ENCODE assay signal across 13 mouse cellular contexts in genomic region chr10:120660503-120660902, GRCm38 (mm10).
DNase-seq lines count a peak whose midpoint lies in the region; ATAC-seq and TF ChIP-seq lines count a peak whose summit lies in the region.
"Had no signal": no experiment of that assay in that cellular context is flagged by ENCODE, and none has a peak within 500 bp of the region (broad histone marks: within the 10 kb centered on the region; RNA-seq: fewer than 3 reads in every experiment).

No protein-coding gene starts in this region.

- peaks cover 16% of the 10 kb centered on the region for H3K4me1 ChIP-seq in kidney, embryonic 16.5 days (ENCODE audit: insufficient read depth, low read length)
- H3K4me1 ChIP-seq in ES-Bruce4 (ENCODE audit: control insufficient read depth, insufficient read depth, low read length): no peaks in the 10 kb centered on the region
- peaks cover 19% of the 10 kb centered on the region for H3K4me1 ChIP-seq in limb, embryonic 12.5 days (replicated peaks)
- H3K4me1 ChIP-seq: intestine, embryonic 15.5 days had no signal

- no peaks in the 10 kb centered on the region for H3K36me3 ChIP-seq in kidney, embryonic 16.5 days (ENCODE audit: insufficient read depth, low read length)
- no peaks in the 10 kb centered on the region for H3K36me3 ChIP-seq in ES-Bruce4 (ENCODE audit: control insufficient read depth, insufficient read depth, low read length, poor library complexity, severe bottlenecking)
- no peaks in the 10 kb centered on the region for H3K36me3 ChIP-seq in limb, embryonic 12.5 days
- H3K36me3 ChIP-seq: forebrain, embryonic 10.5 days; intestine, embryonic 15.5 days had no signal

- TF ChIP-seq CTCF in ES-Bruce4 (IDR thresholded peaks at IDR 0.05; ENCODE audit: low read depth, low read length): no peak

- 23% methylated on average over 6 of the region's 6 CpGs for WGBS in kidney, embryonic 16.5 days
- 21% methylated on average over 6 of the region's 6 CpGs for WGBS in limb, embryonic 12.5 days

- H3K27ac ChIP-seq in kidney, embryonic 16.5 days (ENCODE audit: low read length): peak overlapping the region; percentile 74
- peak overlapping the region; percentile 22; the same call in 1 of the 2 replicates for H3K27ac ChIP-seq in ES-Bruce4 (ENCODE audit: insufficient read depth, low read length)
- H3K27ac ChIP-seq in limb, embryonic 12.5 days: peak overlapping the region; percentile 53; the same call in 1 of the 2 replicates
- H3K27ac ChIP-seq: forebrain, embryonic 10.5 days; intestine, embryonic 15.5 days had no signal

- peak; percentile 67; the same call in 1 of the 2 replicates for TF ChIP-seq EP300 in ES-Bruce4 (IDR thresholded peaks at IDR 0.05; ENCODE audit: insufficient read depth, low read depth, low read length)

- ATAC-seq in kidney, embryonic 16.5 days (ENCODE audit: low FRiP score, low TSS enrichment): peak; percentile 77
- no peak for ATAC-seq in limb, embryonic 12.5 days (ENCODE audit: insufficient number of reproducible peaks, insufficient read depth, low FRiP score, low TSS enrichment, low read depth)
- ATAC-seq: intestine, embryonic 15.5 days; liver, postnatal 0 days had no signal

- DNase-seq in kidney, postnatal 25 days: no peak
- DNase-seq in ZHBTc4 (ENCODE audit: low read depth, low spot score): peak; percentile 80
- no peak for DNase-seq in spleen, adult 18-20 months
- no peak for DNase-seq in gastrocnemius, adult 18-20 months (ENCODE audit: low spot score)
- DNase-seq: cerebellum, adult 18-20 months; liver, postnatal 0 days; lung, postnatal 4 days; right cerebral cortex, postnatal 14 days had no signal

- no peak overlapping the region for H3K4me3 ChIP-seq in kidney, embryonic 16.5 days (ENCODE audit: low read length)
- H3K4me3 ChIP-seq in ES-Bruce4 (ENCODE audit: low read depth, low read length): no peak overlapping the region
- no peak overlapping the region for H3K4me3 ChIP-seq in limb, embryonic 12.5 days (replicated peaks)
- H3K4me3 ChIP-seq: forebrain, embryonic 10.5 days; intestine, embryonic 15.5 days had no signal

- no peaks in the 10 kb centered on the region for H3K9me3 ChIP-seq in kidney, embryonic 16.5 days (ENCODE audit: low read length)
- peaks cover 11% of the 10 kb centered on the region for H3K9me3 ChIP-seq in ES-Bruce4 (replicated peaks; ENCODE audit: control insufficient read depth, insufficient read depth, low read length, poor library complexity, severe bottlenecking)
- H3K9me3 ChIP-seq in limb, embryonic 12.5 days: no peaks in the 10 kb centered on the region
- H3K9me3 ChIP-seq: forebrain, embryonic 10.5 days; intestine, embryonic 15.5 days had no signal

- no peak for TF ChIP-seq POLR2A in ES-Bruce4 (IDR thresholded peaks at IDR 0.05; ENCODE audit: insufficient read depth, low read length)

- no peak overlapping the region for H3K9ac ChIP-seq in kidney, embryonic 16.5 days (replicated peaks; ENCODE audit: low read length)
- H3K9ac ChIP-seq in ES-Bruce4 (ENCODE audit: low read depth, poor library complexity, severe bottlenecking): no peak overlapping the region
- H3K9ac ChIP-seq in limb, embryonic 12.5 days (replicated peaks): no peak overlapping the region
- H3K9ac ChIP-seq: intestine, embryonic 15.5 days; liver, postnatal 0 days had no signal

- H3K4me2 ChIP-seq in kidney, embryonic 16.5 days (replicated peaks; ENCODE audit: low read depth, low read length): peak overlapping the region; percentile 28
- peak overlapping the region; percentile 10; the same call in 1 of the 2 replicates for H3K4me2 ChIP-seq in limb, embryonic 12.5 days
- H3K4me2 ChIP-seq: intestine, embryonic 15.5 days had no signal

- H3K27me3 ChIP-seq in kidney, embryonic 16.5 days (ENCODE audit: insufficient read depth, low read length): no peaks in the 10 kb centered on the region
- H3K27me3 ChIP-seq in ES-Bruce4 (ENCODE audit: control insufficient read depth, insufficient read depth, low read length, poor library complexity, severe bottlenecking): peaks cover under 1% of the 10 kb centered on the region; the same call in 1 of the 2 replicates
- H3K27me3 ChIP-seq in limb, embryonic 12.5 days: no peaks in the 10 kb centered on the region
- H3K27me3 ChIP-seq: intestine, embryonic 15.5 days had no signal

Comparison
In these comparisons a context has a peak if more than half of its experiments do, and no peak if none do; other contexts are left out.
1. H3K27ac ChIP-seq: peak in every context shown above with its lines; median percentile 74 in kidney, embryonic 16.5 days; 53 in limb, embryonic 12.5 days; 22 in ES-Bruce4.